Mouse (Mus musculus): ENCODE measurements around the gene Rtn4rl1. TPM values are rescaled to one million over a fixed set of nuclear protein-coding genes. Genes with fewer than 3 reads are reported as not detected.

The Rtn4rl1 gene
- polyA plus RNA-seq, 1 experiment = not detected

GRCm38 (mm10) chr11:75267826-75268281 lies 74.3 kb downstream of the Rtn4rl1 start:
- peak overlapping the region; percentile 27; the same call in 1 of the 2 replicates for H3K27ac ChIP-seq (ENCODE audit: insufficient read depth, low read depth, low read length)

DNA sequence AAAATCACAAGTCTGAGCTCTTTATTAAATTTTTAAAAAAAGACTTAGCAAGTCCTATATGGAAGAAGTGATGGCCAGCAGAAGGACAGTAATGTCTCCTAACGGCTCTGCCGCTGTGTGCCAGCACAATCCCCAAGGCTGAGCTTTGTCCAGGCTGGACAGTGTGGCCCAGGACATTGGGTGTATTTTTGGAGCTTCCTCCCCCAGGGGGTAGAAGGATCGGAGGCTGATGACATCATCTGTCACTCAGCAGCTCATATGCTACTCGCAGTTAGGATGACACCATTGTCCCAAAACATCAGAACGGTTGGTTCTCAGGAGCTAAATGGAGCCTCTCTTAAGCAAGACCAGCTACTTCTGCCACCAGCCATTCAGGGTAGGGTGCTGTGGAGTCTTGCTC lies 74.9 kb downstream of the Rtn4rl1 start:
- no peak overlapping the region for H3K27ac ChIP-seq (ENCODE audit: insufficient read depth, low read depth, low read length)
- peaks cover 28% of the 10 kb centered on the region for H3K4me1 ChIP-seq (ENCODE audit: control insufficient read depth, insufficient read depth, low read length)
- WGBS = 76% methylated on average over 5 of the region's 5 CpGs
- no peak overlapping the region for H3K4me3 ChIP-seq (ENCODE audit: insufficient read depth, low read depth, low read length)
- TF ChIP-seq POLR2A (IDR thresholded peaks at IDR 0.05; ENCODE audit: insufficient read depth, low read depth, low read length) (no peak), CTCF (IDR thresholded peaks at IDR 0.05; ENCODE audit: insufficient read depth, low read depth, low read length) (no peak)

More at GRCm38 (mm10) chr11:75267826-75268281, 74.3 kb downstream of the Rtn4rl1 start:
- 22% methylated on average over 9 of the region's 9 CpGs for whole genome bisulfite sequencing
- no peak for TF ChIP-seq POLR2A (IDR thresholded peaks at IDR 0.05; ENCODE audit: insufficient read depth, low read depth, low read length)
- TF ChIP-seq CTCF (IDR thresholded peaks at IDR 0.05; ENCODE audit: insufficient read depth, low read depth, low read length) = no peak
- Histone ChIP-seq H3K4me1 (ENCODE audit: control insufficient read depth, insufficient read depth, low read length) (peaks cover 28% of the 10 kb centered on the region), H3K4me3 (ENCODE audit: insufficient read depth, low read depth, low read length) (no peak overlapping the region)

- 85% methylated on average over 4 of the region's 4 CpGs for WGBS
- Histone ChIP-seq H3K4me1 (ENCODE audit: control insufficient read depth, insufficient read depth, low read length) (peaks cover 31% of the 10 kb centered on the region), H3K4me3 (ENCODE audit: insufficient read depth, low read depth, low read length) (no peak overlapping the region), H3K27ac (ENCODE audit: insufficient read depth, low read depth, low read length) (no peak overlapping the region)
- no peak for TF ChIP-seq POLR2A (IDR thresholded peaks at IDR 0.05; ENCODE audit: insufficient read depth, low read depth, low read length)
- TF ChIP-seq CTCF (IDR thresholded peaks at IDR 0.05; ENCODE audit: insufficient read depth, low read depth, low read length) = no peak
Observed at GRCm38 (mm10) chr11:75269213-75269612, 75.6 kb downstream of the Rtn4rl1 start.

DNA sequence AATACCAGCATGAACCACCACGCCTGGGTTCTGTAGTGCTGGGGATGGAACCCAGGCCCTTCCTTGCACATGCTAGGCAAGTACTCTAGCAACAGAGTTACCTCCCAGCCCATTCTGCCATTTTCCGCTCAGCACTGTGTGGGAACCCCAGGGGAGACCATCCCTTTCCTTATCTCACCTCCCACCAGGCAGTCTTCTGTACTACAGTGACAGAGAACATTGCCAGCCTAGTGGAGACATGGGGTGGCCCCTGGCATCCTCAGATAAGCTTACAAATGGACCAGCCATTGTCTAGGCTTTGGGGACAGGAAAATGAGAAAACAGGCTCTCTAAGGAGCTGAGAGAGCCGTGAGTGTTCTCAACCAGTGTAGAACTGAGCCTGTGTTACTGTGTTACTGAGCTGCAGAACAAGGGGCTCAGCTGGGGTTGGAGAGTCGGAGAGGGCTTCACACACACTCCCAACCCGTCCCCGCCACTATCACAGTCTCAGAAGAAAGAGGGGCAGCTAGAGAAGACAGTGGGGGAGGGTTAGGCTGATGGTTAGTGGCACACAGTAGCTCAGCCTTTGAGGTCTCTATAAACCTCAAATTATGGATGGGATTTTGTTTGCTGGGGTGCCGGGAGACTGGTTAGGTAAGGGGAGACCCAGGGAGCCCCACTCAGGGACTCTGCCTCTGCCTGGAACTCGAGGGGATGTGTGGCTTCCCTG lies 76.8 kb downstream of the Rtn4rl1 start:
- TF ChIP-seq CTCF (IDR thresholded peaks at IDR 0.05; ENCODE audit: insufficient read depth, low read depth, low read length) (no peak), POLR2A (IDR thresholded peaks at IDR 0.05; ENCODE audit: insufficient read depth, low read depth, low read length) (no peak)
- Histone ChIP-seq H3K4me3 (ENCODE audit: insufficient read depth, low read depth, low read length) (no peak overlapping the region), H3K4me1 (ENCODE audit: control insufficient read depth, insufficient read depth, low read length) (peaks cover 33% of the 10 kb centered on the region), H3K27ac (ENCODE audit: insufficient read depth, low read depth, low read length) (no peak overlapping the region)
- WGBS = 77% methylated on average over 8 of the region's 8 CpGs

DNA sequence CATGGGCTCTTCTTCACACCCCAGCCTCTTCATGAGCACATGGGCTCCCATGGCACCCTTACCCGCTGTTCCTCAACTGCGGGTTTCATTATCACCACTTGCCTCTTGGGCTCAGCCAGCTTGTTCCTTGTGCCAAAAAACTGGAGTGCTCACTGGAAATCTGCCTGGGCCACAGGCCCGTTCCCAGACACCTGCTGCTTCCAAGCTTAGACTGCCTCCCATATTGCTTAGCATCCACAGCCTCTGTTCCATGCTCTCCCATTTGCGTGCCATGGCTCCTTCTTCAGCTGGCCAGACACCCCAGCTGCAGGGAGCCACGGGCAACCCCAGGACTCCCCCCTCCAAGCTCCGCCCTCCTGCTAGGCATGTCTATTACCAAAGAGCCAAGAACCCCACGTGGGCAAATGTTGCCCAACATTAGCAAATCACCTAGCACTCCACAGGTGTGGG lies 77.4 kb downstream of the Rtn4rl1 start:
- Histone ChIP-seq H3K4me1 (ENCODE audit: control insufficient read depth, insufficient read depth, low read length) (peaks cover 33% of the 10 kb centered on the region), H3K27ac (ENCODE audit: insufficient read depth, low read depth, low read length) (no peak overlapping the region), H3K4me3 (ENCODE audit: insufficient read depth, low read depth, low read length) (no peak overlapping the region)
- 23% methylated on average over 7 of the region's 7 CpGs for WGBS
- no peak for TF ChIP-seq CTCF (IDR thresholded peaks at IDR 0.05; ENCODE audit: insufficient read depth, low read depth, low read length)
- no peak for TF ChIP-seq POLR2A (IDR thresholded peaks at IDR 0.05; ENCODE audit: insufficient read depth, low read depth, low read length)

GRCm38 (mm10) chr11:75273466-75273865 lies 79.9 kb downstream of the Rtn4rl1 start:
- Histone ChIP-seq H3K27ac (ENCODE audit: insufficient read depth, low read depth, low read length) (no peak overlapping the region), H3K4me1 (ENCODE audit: control insufficient read depth, insufficient read depth, low read length) (peaks cover 22% of the 10 kb centered on the region), H3K4me3 (ENCODE audit: insufficient read depth, low read depth, low read length) (no peak overlapping the region)
- no peak for TF ChIP-seq POLR2A (IDR thresholded peaks at IDR 0.05; ENCODE audit: insufficient read depth, low read depth, low read length)
- TF ChIP-seq CTCF (IDR thresholded peaks at IDR 0.05; ENCODE audit: insufficient read depth, low read depth, low read length) = no peak
- WGBS = 8% methylated on average over 8 of the region's 8 CpGs

GRCm38 (mm10) chr11:75275035-75275434 lies 81.5 kb downstream of the Rtn4rl1 start:
- Histone ChIP-seq H3K27ac (ENCODE audit: insufficient read depth, low read depth, low read length) (no peak overlapping the region), H3K4me3 (ENCODE audit: insufficient read depth, low read depth, low read length) (no peak overlapping the region), H3K4me1 (ENCODE audit: control insufficient read depth, insufficient read depth, low read length) (peaks cover 27% of the 10 kb centered on the region)
- TF ChIP-seq POLR2A (IDR thresholded peaks at IDR 0.05; ENCODE audit: insufficient read depth, low read depth, low read length) = no peak
- WGBS = 72% methylated on average over 6 of the region's 6 CpGs

- peaks cover 36% of the 10 kb centered on the region for H3K4me1 ChIP-seq (ENCODE audit: control insufficient read depth, insufficient read depth, low read length)
- no peak overlapping the region for H3K27ac ChIP-seq (ENCODE audit: insufficient read depth, low read depth, low read length)
- 83% methylated on average over 7 of the region's 7 CpGs for WGBS
- TF ChIP-seq POLR2A (IDR thresholded peaks at IDR 0.05; ENCODE audit: insufficient read depth, low read depth, low read length) = no peak
- no peak for TF ChIP-seq CTCF (IDR thresholded peaks at IDR 0.05; ENCODE audit: insufficient read depth, low read depth, low read length)
- H3K4me3 ChIP-seq (ENCODE audit: insufficient read depth, low read depth, low read length) = no peak overlapping the region
Observed at GRCm38 (mm10) chr11:75278115-75278514, 84.5 kb downstream of the Rtn4rl1 start.

GRCm38 (mm10) chr11:75279013-75279341 lies 85.4 kb downstream of the Rtn4rl1 start:
- H3K4me1 ChIP-seq (ENCODE audit: control insufficient read depth, insufficient read depth, low read length) = peaks cover 28% of the 10 kb centered on the region
- TF ChIP-seq POLR2A (IDR thresholded peaks at IDR 0.05; ENCODE audit: insufficient read depth, low read depth, low read length) (no peak), CTCF (IDR thresholded peaks at IDR 0.05; ENCODE audit: insufficient read depth, low read depth, low read length) (no peak)
- WGBS = 40% methylated on average over 4 of the region's 4 CpGs
- no peak overlapping the region for H3K4me3 ChIP-seq (ENCODE audit: insufficient read depth, low read depth, low read length)
- H3K27ac ChIP-seq (ENCODE audit: insufficient read depth, low read depth, low read length) = no peak overlapping the region

All from olfactory bulb, adult 2 months (tissue).